Mouse (Mus musculus): Measurements from ENCODE around the gene 4930544D05Rik.

- TF ChIP-seq POLR2A (IDR thresholded peaks at IDR 0.05; ENCODE audit: borderline replicate concordance, low read depth, low read length) (no peak), CTCF (IDR thresholded peaks at IDR 0.05; ENCODE audit: low read depth, low read length) (no peak)
These were observed 22.1 kb downstream of the 4930544D05Rik start for GRCm38 (mm10) chr11:70637764-70638163.
